Mouse (Mus musculus): ENCODE data around the gene Npas3.

DNA sequence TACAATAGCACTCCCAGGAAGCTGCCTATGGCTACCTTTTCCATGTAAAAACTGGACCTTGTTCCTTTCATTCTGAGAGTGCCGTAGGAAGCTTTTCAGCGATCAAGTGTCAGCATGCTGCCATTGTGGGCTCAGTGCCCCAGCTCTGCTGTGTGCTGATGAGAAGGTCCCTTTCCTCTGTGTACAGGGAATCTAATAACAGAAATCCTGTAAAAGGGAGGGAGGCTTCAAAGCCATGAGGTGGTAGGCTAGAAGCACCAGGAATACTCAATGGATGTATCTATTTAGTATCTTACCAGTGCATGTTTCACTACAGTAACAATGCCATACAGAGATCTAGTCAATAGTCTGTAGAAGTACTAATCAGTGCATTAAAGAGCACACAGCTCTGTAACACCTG lies 423.4 kb downstream of the Npas3 start:
- TF ChIP-seq POLR2A (IDR thresholded peaks at IDR 0.05; ENCODE audit: insufficient read depth, low read depth, low read length) (no peak), CTCF (IDR thresholded peaks at IDR 0.05; ENCODE audit: insufficient read depth, low read depth, low read length) (no peak)

Measured in olfactory bulb, adult 2 months (tissue).